Mouse (Mus musculus) spleen, adult 2 months (tissue): ENCODE measurements around the gene Nabp2.

Experiments
- CTCF ChIP-seq: fragments of 200-500 bp; IDR thresholded peaks from 2 replicates; pipeline ENCODE4 v1.5.1; 2011; ENCODE audit warnings: mild to moderate bottlenecking, inconsistent platforms; ENCODE audit not compliant: insufficient read depth, insufficient read length, insufficient replicate concordance; ENCODE audit errors: extremely low read depth
- POLR2A ChIP-seq: fragments of 200-500 bp; IDR thresholded peaks from 2 replicates; pipeline ENCODE4 v1.6.1; 2011; ENCODE audit warnings: low read depth, low read length, inconsistent platforms

- TF ChIP-seq CTCF (no peak), POLR2A (peak; percentile 48; the same call in 1 of the 2 replicates)
Observed at GRCm38 (mm10) chr10:128411211-128412054, at the start of gene Nabp2, which contains the start of gene Rnf41.
